Mouse (Mus musculus) frontal cortex, postnatal 14 days (tissue): ENCODE results near the gene Golga1.

Experiments used
- DNase-seq, 2 experiments: peaks; one replicate each; pipeline ENCODE4 v3.0.0; 2022; ENCODE audit warnings: low spot score in 2 of 2

Gene Golga1

GRCm38 (mm10) chr2:38975181-38975580, 90.2 kb downstream of the Golga1 start:
- DNase-seq: no peak

- no peak for DNase-seq
Measured at GRCm38 (mm10) chr2:38974171-38974570, 91.2 kb downstream of the Golga1 start.

- no peak for DNase-seq
Measured at GRCm38 (mm10) chr2:38973701-38974100, 91.6 kb downstream of the Golga1 start.

- DNase-seq: no peak
Measured at GRCm38 (mm10) chr2:38973223-38973622, 92.1 kb downstream of the Golga1 start.

GRCm38 (mm10) chr2:38970057-38970456, 95.3 kb downstream of the Golga1 start:
- DNase-seq: no peak

GRCm38 (mm10) chr2:38969650-38970049, 95.7 kb downstream of the Golga1 start:
- DNase-seq: no peak
